Mouse (Mus musculus): ENCODE measurements around the gene Slc2a9. TPM values are rescaled to one million over a fixed set of nuclear protein-coding genes. Genes with fewer than 3 reads are reported as not detected.

The Slc2a9 gene
- polyA plus RNA-seq, 1 experiment from 2014 or later: 0.72 TPM

DNA sequence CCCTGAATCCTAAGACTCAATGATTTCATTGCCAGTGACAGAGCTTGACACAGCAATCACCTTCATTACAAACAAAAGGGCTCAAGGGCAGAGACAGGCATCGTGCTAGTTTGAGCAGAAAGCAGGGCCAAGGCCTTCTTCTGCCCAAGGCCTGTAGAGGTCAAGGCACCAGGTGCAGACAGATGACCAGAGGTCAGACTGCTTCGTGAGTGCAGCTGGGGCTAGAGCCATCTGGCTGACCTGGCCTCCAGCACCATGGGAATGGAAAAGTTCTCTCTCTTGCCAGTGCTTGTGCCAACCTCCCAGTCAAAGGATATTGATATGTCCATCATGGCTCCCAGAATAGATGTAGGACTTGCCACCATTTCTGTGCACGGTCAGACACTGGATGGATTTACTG, 33.9 kb upstream of the Slc2a9 start:
- Histone ChIP-seq H3K4me2 (replicated peaks) (no peak overlapping the region), H3K9ac (no peak overlapping the region), H3K4me3 (no peak overlapping the region), H3K9me3 (no peaks in the 10 kb centered on the region), H3K27me3 (no peaks in the 10 kb centered on the region), H3K36me3 (peaks cover 91% of the 10 kb centered on the region), H3K4me1 (no peaks in the 10 kb centered on the region), H3K27ac (no peak overlapping the region)
- no peak for ATAC-seq (ENCODE audit: insufficient number of reproducible peaks, insufficient read depth, low FRiP score, low TSS enrichment)
- whole genome bisulfite sequencing: 71% methylated on average over 3 of the region's 3 CpGs

DNA sequence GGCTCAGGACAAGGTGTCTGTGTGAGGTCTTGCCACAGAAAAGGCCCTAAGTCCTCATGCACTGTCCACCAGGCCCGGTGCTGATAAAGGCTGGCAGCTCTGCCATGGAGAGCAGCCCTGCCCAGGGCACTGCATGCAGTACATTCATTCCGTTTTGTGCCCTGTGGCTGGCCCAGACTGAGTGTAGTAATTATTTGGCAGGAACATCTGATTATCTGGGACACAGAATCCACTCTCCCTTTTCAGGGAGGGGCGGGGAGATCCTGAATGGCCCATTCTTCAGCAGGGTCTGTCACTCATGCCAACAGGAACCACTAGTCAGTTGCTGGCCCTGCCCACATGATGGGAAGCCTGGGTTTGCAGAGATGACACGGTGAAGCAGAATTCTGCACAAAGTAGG, 29.1 kb upstream of the Slc2a9 start:
- no peak overlapping the region for H3K9ac ChIP-seq
- no peak for ATAC-seq (ENCODE audit: insufficient number of reproducible peaks, insufficient read depth, low FRiP score, low TSS enrichment)
- H3K4me1 ChIP-seq: no peaks in the 10 kb centered on the region
- no peak overlapping the region for H3K27ac ChIP-seq
- H3K36me3 ChIP-seq: peaks cover 91% of the 10 kb centered on the region
- no peak overlapping the region for H3K4me2 ChIP-seq (replicated peaks)
- no peak overlapping the region for H3K4me3 ChIP-seq
- H3K9me3 ChIP-seq: no peaks in the 10 kb centered on the region
- 86% methylated on average over 4 of the region's 4 CpGs for WGBS
- H3K27me3 ChIP-seq: no peaks in the 10 kb centered on the region

DNA sequence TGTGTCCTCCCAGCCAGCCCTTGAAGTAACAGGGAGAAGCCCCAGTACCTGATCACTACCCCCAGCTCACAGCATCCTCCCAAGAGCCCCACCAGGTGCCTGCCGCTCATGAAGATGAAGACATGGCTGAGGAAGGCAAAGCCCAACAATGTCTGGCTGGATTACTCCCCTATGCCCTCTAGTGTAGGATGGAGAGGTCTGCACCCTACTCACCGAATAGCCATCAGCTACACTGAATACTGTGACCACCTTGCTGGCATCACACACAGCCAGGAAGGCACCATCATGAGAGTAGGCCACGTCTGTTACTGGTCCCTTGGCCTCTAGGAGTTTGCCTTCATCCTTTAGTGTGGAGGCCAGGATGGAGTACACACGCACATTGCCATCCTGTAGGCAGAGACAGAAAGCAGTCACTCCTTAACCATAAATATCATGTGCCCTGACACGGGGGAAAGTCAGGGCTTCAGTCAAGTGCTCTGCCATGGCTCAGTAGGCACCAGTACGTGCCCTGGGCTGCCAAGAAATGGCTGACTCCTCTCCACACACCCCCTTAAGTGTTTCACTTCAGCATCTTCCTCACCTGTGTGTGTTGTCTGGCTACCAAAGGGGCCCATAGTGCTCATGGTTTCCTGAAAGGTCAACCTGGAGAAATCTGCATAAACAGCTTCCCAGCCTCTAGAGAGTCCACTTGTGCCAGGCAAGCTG, 26.9 kb upstream of the Slc2a9 start:
- peaks cover 87% of the 10 kb centered on the region for H3K36me3 ChIP-seq
- 0 out of 2 replicates have a peak, but pooled peaks have one; percentile 17 for ATAC-seq (ENCODE audit: insufficient number of reproducible peaks, insufficient read depth, low FRiP score, low TSS enrichment)
- H3K27ac ChIP-seq: no peak overlapping the region

GRCm38 (mm10) chr5:38522977-38523376, 20.0 kb upstream of the Slc2a9 start:
- Histone ChIP-seq H3K27ac (no peak overlapping the region), H3K9me3 (no peaks in the 10 kb centered on the region), H3K4me3 (no peak overlapping the region), H3K4me1 (no peaks in the 10 kb centered on the region), H3K9ac (no peak overlapping the region), H3K36me3 (peaks cover 27% of the 10 kb centered on the region), H3K27me3 (no peaks in the 10 kb centered on the region), H3K4me2 (replicated peaks) (no peak overlapping the region)
- WGBS: 92% methylated on average over 5 of the region's 5 CpGs
- ATAC-seq (ENCODE audit: insufficient number of reproducible peaks, insufficient read depth, low FRiP score, low TSS enrichment): no peak

More for the DNA sequence above, 26.9 kb upstream of the Slc2a9 start:
- no peaks in the 10 kb centered on the region for H3K4me1 ChIP-seq
- 79% methylated on average over 6 of the region's 6 CpGs for WGBS
- H3K9ac ChIP-seq: no peak overlapping the region
- no peak overlapping the region for H3K4me3 ChIP-seq
- no peak overlapping the region for H3K4me2 ChIP-seq (replicated peaks)
- no peaks in the 10 kb centered on the region for H3K27me3 ChIP-seq
- H3K9me3 ChIP-seq: no peaks in the 10 kb centered on the region

GRCm38 (mm10) chr5:38520838-38521237, 17.9 kb upstream of the Slc2a9 start:
- no peaks in the 10 kb centered on the region for H3K4me1 ChIP-seq
- no peak for ATAC-seq (ENCODE audit: insufficient number of reproducible peaks, insufficient read depth, low FRiP score, low TSS enrichment)
- WGBS: 45% methylated on average over 1 of the region's 1 CpGs

DNA sequence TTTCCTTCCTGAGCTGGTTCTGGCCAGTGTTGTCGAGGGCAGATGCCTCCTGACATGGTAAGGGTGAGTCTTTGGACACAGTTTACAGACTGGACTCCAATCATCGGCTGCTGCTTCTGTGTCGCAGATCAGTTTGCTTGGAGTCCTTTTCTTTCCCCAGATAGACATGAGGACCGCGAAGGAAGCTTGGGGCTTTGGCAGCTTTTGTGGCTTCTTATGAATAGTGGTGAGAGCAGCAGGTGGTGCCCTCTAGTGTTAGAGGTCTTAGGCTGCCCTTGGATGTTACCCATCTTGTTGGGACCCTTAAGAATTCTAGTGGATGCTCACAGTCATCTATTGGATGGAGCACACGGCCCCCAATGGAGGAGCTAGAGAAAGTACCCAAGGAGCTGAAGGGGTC, 13.3 kb upstream of the Slc2a9 start:
- no peak for ATAC-seq (ENCODE audit: insufficient number of reproducible peaks, insufficient read depth, low FRiP score, low TSS enrichment)
- H3K36me3 ChIP-seq: no peaks in the 10 kb centered on the region
- H3K4me2 ChIP-seq (replicated peaks): no peak overlapping the region
- H3K4me1 ChIP-seq: no peaks in the 10 kb centered on the region
- H3K4me3 ChIP-seq: no peak overlapping the region
- no peak overlapping the region for H3K9ac ChIP-seq
- no peaks in the 10 kb centered on the region for H3K27me3 ChIP-seq
- H3K27ac ChIP-seq: no peak overlapping the region
- no peaks in the 10 kb centered on the region for H3K9me3 ChIP-seq
- 67% methylated on average over 6 of the region's 6 CpGs for WGBS

More at GRCm38 (mm10) chr5:38520838-38521237, 17.9 kb upstream of the Slc2a9 start:
- Histone ChIP-seq H3K27me3 (no peaks in the 10 kb centered on the region), H3K27ac (no peak overlapping the region), H3K4me3 (no peak overlapping the region), H3K4me2 (replicated peaks) (no peak overlapping the region), H3K9me3 (no peaks in the 10 kb centered on the region), H3K9ac (no peak overlapping the region), H3K36me3 (peaks cover 6% of the 10 kb centered on the region; the same call in 1 of the 2 replicates)

DNA sequence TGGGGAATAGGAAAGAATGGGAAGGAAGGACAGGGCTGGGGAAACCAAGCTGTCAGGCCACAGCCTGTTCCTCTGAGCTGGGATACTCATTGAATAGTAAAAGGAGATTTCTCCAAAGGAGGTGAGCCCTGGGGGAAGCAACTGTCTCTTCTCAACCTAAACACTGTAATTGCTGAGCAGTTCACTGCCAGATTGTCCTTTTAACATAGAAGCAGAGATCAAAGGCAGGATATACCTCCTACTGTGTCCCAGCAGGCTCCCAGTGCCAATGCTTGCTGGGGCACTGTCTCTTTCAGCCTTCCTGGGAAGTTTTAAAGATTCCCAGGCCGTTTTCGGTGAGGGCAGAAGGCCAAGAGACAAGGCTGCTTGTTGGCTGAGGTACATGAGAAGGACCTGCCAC, 10.0 kb upstream of the Slc2a9 start:
- Histone ChIP-seq H3K4me2 (replicated peaks) (no peak overlapping the region), H3K9ac (no peak overlapping the region), H3K27ac (no peak overlapping the region), H3K36me3 (no peaks in the 10 kb centered on the region), H3K9me3 (no peaks in the 10 kb centered on the region), H3K4me3 (no peak overlapping the region), H3K4me1 (no peaks in the 10 kb centered on the region), H3K27me3 (no peaks in the 10 kb centered on the region)
- no peak for ATAC-seq (ENCODE audit: insufficient number of reproducible peaks, insufficient read depth, low FRiP score, low TSS enrichment)
- WGBS: 10% methylated on average over 2 of the region's 2 CpGs

DNA sequence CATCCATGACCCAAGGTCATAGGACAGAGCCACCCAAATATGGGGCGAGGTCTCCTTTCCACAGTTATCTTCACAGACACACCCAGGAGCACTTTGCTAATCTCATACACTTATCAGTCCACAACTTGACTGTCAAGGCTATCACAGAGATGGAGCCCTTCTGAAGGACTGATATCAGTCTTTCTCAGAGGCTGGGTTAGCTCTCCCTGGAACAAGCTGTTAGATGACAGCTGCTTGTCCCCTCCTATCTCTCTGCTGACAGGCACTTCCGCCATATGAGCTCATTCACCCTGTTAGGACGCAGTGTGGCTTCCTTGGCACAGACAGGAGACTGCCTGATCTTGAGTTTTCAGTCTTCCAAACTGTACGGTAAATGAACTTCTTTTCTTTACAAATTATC, 6.6 kb upstream of the Slc2a9 start:
- no peak for ATAC-seq (ENCODE audit: insufficient number of reproducible peaks, insufficient read depth, low FRiP score, low TSS enrichment)
- Histone ChIP-seq H3K4me1 (no peaks in the 10 kb centered on the region), H3K4me2 (replicated peaks) (no peak overlapping the region), H3K9me3 (no peaks in the 10 kb centered on the region), H3K36me3 (no peaks in the 10 kb centered on the region), H3K27me3 (no peaks in the 10 kb centered on the region), H3K4me3 (no peak overlapping the region), H3K27ac (no peak overlapping the region), H3K9ac (no peak overlapping the region)
- 84% methylated on average over 4 of the region's 4 CpGs for WGBS

- H3K4me3 ChIP-seq: no peak overlapping the region
- no peaks in the 10 kb centered on the region for H3K27me3 ChIP-seq
- H3K4me1 ChIP-seq: no peaks in the 10 kb centered on the region
- H3K9me3 ChIP-seq: no peaks in the 10 kb centered on the region
- no peak overlapping the region for H3K9ac ChIP-seq
- WGBS: 41% methylated on average over 3 of the region's 3 CpGs
- no peak overlapping the region for H3K27ac ChIP-seq
- H3K4me2 ChIP-seq (replicated peaks): no peak overlapping the region
- H3K36me3 ChIP-seq: no peaks in the 10 kb centered on the region
- ATAC-seq (ENCODE audit: insufficient number of reproducible peaks, insufficient read depth, low FRiP score, low TSS enrichment): no peak
These were observed 2.5 kb upstream of the Slc2a9 start for GRCm38 (mm10) chr5:38505435-38505765.

GRCm38 (mm10) chr5:38504747-38505434, 1.9 kb upstream of the Slc2a9 start:
- Histone ChIP-seq H3K27me3 (no peaks in the 10 kb centered on the region), H3K4me1 (no peaks in the 10 kb centered on the region), H3K4me3 (no peak overlapping the region), H3K36me3 (no peaks in the 10 kb centered on the region), H3K4me2 (replicated peaks) (no peak overlapping the region), H3K9ac (no peak overlapping the region), H3K27ac (no peak overlapping the region), H3K9me3 (no peaks in the 10 kb centered on the region)
- WGBS: 41% methylated on average over 6 of the region's 6 CpGs
- no peak for ATAC-seq (ENCODE audit: insufficient number of reproducible peaks, insufficient read depth, low FRiP score, low TSS enrichment)

- H3K4me3 ChIP-seq: no peak overlapping the region
- WGBS: 79% methylated on average over 1 of the region's 1 CpGs
- no peak overlapping the region for H3K27ac ChIP-seq
- H3K4me1 ChIP-seq: no peaks in the 10 kb centered on the region
- no peak overlapping the region for H3K9ac ChIP-seq
- no peaks in the 10 kb centered on the region for H3K27me3 ChIP-seq
- no peak overlapping the region for H3K4me2 ChIP-seq (replicated peaks)
- ATAC-seq (ENCODE audit: insufficient number of reproducible peaks, insufficient read depth, low FRiP score, low TSS enrichment): no peak
- no peaks in the 10 kb centered on the region for H3K36me3 ChIP-seq
- H3K9me3 ChIP-seq: no peaks in the 10 kb centered on the region
These were observed 1.2 kb upstream of the Slc2a9 start for GRCm38 (mm10) chr5:38504116-38504515.

DNA sequence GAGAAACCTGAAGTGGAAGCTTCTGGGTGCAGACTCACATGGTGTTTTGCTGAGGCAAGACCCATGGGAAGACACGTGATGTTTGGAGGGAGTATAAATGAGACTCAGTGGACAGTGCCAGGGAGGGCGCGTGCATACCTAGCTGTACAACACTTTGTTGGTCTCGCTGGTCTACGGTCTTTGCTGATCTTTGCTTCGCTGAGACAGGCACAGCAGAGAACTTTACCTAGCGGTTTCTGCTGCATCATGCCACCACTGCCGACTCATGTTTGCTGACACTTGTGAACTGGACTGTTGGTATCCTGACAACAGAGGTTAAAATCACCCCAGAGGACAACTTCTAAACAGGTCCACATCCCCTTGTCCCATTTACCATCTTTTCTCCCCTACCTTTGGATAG, 2.9 kb downstream of the Slc2a9 start:
- H3K9ac ChIP-seq: no peak overlapping the region
- 0 out of 2 replicates have a peak, but pooled peaks have one; percentile 49 for ATAC-seq (ENCODE audit: insufficient number of reproducible peaks, insufficient read depth, low FRiP score, low TSS enrichment)
- H3K9me3 ChIP-seq: no peaks in the 10 kb centered on the region
- H3K4me1 ChIP-seq: no peaks in the 10 kb centered on the region
- no peaks in the 10 kb centered on the region for H3K36me3 ChIP-seq
- H3K27me3 ChIP-seq: no peaks in the 10 kb centered on the region
- 88% methylated on average over 8 of the region's 8 CpGs for WGBS
- H3K4me3 ChIP-seq: no peak overlapping the region
- no peak overlapping the region for H3K27ac ChIP-seq
- H3K4me2 ChIP-seq (replicated peaks): no peak overlapping the region

Measured in embryonic facial prominence, embryonic 12.5 days (tissue).